Mouse (Mus musculus) spleen, postnatal 36 days (tissue): ENCODE measurements around the gene Misp.

ENCODE experiments used
- DNase-seq, 2 experiments: peaks; one replicate each; pipeline ENCODE4 v3.0.0; 2022; ENCODE audit warnings: low spot score in 2 of 2, mixed read lengths in 1 of 2

The Misp gene

DNA sequence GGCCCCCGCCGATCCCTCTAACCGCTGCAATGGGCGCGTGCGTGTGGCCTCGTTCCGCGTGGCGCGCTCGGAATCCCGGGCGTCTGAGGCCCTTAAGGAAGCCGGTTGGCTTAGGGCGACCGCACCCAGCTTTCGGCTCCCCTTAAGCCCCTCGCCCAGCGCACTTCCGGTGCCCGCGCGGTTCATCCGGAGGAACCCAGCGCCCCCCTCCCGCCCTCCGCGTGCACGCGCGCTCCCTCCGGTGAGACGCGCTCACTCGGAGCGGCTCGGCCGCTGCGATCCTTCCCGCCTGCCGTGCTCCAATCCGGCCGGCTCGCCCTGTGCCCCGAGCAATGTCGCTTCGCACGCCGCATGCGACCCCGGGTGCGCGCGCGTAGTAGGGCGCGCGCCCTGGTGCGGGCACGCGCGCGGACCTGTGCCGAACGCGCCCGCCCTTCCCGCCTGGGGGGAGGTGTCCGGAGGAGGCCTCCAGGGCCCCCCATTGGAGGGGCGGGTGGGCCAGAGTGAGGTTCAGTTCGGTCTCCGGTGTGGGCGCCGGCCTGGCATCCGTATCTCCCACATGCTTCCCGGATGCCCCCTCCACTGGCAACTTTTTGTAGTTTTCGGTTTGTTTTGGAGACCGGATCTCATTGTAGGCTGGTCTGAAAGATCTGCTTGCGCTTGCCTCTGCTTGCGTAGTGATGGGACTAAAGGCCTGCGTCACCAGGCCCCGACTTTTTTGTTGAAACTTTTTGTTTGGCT, 34.2 kb downstream of the Misp start:
- peak; percentile 74 to 77 for DNase-seq

DNA sequence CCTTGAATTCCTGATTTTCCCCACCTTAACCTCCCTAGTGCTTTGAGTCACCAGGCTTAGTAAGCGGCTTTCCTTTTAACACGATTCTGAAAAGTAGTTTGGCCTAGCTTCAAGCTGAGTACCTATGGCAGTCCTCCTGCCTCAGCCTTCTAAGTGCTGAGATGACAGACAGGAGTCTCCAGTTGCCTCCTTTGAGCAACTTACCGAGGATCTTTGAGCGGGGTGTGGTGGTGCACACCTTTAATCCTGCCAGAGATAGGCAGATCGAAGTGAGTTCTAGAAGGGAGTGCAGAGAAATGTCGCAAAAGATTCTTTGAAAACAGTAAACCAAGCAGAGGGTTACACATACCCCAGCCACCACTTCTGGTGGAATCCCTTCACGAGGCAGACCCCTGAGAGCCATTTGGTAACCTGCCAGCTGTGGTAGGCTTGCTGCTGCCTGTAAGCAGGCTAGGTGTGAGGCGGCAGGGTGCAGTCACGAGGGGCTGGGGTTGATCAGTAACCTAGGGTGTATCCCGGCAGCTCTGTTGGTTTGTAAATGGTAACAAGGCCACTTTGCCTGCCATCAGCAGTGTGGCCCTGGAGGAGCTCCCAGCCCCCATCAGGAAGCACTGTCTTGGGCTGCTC, 34.9 kb downstream of the Misp start:
- no peak for DNase-seq

DNA sequence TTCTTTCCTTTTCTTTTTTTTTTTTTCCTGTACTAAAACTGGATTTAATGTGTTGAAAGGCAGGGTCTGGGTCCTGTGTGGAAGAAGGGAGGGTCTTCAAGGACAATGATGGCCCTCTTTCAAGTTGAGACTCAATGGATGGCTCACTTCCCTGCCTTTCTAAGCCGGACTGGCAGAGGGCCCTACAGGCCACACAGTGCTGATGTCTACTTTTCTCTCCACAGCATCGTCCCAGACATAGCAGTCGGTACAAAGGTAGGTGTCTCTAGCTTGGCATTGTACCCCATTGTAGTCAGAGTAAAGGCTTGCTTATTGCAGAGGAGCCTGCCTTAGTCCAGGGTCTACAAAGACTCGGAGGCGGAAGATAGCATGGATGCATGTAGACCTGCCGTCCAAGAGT, 35.5 kb downstream of the Misp start:
- DNase-seq = no peak

DNA sequence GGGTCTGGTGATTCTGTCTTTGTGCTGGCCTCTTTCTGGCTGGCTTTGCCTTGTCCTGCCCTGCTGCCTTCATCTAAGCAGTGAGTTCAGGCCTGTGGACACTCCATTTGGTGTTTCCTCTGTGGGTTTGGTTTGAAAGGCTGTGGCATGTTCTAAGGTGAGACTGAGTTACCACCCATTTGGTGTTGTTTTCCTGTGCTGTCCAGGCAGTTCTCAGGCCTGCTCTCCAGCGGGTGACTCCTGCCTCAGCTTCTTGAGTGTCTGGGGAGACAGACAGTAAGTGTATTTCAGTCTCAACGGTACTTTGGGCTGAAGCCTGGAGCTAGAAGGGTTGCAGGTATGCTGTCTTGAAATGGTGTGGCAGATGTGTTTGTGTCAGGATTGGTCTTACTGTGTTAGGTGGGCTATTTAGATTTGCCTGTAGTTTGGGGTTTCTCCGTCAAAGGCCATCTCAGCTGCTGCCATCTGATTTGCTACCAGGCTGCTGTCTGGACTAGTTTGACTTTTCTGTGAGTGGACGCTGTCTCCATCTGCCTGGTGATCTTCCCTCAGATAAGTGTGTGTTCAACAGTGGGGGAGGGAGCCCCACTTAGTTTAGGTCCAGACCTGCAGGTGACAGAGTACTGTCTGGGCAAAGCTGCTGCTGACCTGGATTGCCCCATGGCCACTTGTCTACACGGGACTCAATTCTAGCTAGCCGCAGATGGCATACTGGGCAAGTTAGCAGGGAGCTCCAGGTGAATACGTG, 36.1 kb downstream of the Misp start:
- DNase-seq = no peak

DNA sequence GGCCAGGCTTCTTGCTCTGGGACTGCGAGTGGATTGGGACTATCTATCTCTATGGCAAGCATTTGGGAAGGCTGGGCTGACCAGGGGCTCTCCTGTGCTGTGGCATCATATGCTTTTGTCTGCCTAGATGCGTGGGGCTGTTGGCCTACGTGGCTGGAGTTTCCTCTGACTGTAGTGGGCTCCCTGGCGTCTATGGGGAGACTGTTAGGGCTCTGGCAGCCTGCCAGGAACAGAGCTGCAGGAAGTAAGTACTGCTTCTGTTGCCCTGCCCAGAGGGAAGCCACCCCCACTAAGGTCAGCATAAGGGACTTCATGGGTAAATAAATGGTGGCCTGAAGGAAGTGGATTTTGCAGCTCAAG, 36.6 kb downstream of the Misp start:
- peak; percentile 70 to 78 for DNase-seq

DNA sequence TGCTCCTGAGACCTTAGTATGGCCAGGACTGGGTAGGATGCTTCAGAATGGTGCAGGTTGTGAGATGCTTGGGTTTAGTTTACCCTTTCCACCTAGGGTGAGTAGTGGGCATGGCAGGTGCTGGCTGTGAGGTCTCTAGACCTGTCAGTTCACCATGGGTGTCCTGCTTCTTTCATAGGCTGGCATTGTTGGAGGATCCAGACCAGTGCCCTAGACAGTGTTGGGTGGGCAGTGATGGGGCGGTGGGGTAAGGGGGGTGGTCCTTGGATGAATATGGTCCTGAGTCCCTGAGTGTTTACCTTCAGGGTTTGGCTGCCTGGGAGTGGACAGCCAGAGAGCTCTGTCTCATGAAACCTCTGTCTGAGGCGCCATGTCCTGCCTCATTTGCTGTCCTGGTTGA, 37.1 kb downstream of the Misp start:
- no peak for DNase-seq

DNA sequence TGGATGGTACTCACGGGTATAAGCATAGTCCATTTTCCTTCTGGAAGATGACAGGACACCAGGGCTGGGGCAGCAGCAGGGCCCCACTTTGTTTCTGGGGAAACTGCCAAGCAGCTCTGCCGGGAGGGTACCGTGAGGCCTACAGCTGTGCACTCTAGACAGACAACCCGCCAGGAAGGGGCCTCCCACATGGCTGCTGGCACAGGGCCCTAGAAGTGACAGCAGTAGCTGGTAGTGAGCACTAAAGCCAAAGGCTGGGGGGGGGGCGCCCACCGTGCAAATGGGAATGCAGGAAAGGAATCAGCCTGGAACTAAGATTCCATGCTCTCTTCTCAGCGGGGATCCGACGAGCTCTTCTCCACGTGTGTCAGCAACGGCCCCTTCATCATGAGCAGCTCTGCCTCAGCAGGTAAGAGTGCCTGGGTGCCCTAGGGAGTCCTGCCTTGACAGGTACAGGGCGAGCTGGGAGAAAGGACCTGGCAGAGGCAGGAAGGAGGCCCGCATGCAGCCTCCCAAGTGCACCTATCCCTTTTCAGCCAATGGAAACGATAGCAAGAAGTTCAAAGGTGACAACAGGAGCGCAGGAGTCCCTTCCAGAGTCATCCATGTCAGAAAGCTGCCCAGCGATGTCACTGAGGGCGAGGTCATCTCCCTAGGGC, 37.8 kb downstream of the Misp start:
- no peak for DNase-seq

DNA sequence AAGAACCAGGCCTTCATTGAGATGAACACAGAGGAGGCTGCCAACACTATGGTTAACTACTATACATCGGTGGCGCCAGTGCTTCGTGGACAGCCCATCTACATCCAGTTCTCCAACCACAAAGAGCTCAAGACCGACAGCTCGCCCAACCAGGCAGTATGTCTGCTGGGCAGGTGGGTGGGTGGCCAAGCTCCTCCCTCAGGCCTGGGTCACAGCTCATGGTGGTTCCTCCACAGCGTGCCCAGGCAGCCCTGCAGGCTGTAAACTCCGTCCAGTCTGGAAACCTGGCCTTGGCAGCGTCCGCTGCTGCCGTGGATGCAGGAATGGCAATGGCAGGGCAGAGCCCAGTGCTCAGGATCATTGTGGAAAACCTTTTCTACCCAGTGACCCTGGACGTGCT, 38.3 kb downstream of the Misp start:
- DNase-seq = no peak

DNA sequence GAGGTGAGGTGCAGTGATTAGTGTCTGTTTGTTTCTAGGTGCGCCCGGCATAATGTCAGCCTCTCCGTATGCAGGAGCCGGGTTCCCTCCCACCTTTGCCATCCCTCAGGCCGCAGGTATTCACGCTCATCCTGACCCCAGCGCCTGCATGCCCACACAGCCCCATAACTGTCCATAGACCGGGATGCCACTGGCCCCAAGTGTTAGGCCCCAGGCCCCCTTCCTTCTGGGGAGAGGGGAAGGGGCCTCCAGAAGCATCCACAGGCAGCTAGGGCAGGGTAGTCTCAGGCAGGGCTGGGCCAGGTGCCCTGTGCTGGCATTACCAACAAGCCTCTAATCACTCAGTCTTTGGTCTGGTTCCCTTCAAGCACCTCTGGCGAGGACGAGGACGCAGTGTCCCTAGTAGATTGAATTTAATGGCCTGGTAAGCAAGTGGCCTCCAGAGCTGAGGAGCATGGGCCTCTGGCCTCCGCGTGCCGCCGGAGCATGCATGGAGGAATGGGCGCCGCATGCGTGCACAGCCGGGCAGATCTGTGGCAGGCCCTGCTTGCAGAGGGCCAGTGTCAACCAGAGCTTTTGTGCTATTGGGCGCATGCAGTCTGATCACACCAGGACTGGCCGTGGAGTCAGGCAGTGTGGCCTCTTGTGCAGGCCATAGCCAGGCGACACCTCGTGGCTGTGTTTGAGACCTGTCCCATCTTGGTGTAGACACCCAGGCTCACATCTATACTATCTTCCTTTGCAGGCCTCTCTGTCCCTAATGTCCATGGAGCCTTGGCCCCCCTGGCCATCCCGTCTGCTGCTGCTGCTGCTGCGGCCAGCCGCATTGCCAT, 39.5 kb downstream of the Misp start:
- DNase-seq = no peak

DNA sequence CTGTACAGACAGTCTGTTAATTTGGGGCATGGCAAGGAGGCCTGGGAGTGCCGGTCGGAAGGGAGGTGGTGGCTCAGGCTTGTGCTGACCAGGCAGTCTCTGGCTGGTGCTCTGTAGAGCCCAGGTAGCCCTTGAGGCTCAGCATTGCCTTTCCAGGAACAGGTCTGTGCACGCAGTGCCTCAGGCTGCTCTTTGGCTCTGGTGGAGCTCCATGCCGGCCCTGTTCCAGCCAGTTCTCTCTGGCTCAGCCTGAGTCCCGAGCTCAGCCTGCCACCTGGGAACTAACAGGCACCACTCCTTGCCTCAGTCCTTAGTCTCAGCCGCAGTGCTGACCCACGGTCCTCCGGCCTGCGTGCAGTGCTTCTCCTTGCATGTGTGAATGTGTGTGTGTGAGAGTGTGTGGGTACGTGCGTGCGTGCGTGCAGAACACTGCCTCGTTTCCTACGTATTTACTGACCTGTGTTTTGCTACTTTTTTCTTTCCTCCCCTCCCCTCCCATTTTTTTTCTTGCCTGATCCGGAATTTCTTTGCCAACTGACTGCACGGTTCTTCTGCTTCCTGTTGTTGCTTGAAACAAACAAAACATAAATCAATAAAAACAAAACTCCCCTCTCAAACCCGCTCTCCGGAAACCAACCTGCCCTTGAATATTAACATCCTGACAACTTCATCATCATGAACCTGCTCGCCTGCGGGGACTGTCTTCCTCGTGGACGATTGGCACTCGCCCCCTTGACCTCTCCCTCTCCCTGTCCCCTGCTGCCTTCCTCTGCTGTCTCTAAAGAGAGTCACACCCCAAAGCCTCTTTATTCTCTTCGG, 40.6 kb downstream of the Misp start:
- no peak for DNase-seq

DNA sequence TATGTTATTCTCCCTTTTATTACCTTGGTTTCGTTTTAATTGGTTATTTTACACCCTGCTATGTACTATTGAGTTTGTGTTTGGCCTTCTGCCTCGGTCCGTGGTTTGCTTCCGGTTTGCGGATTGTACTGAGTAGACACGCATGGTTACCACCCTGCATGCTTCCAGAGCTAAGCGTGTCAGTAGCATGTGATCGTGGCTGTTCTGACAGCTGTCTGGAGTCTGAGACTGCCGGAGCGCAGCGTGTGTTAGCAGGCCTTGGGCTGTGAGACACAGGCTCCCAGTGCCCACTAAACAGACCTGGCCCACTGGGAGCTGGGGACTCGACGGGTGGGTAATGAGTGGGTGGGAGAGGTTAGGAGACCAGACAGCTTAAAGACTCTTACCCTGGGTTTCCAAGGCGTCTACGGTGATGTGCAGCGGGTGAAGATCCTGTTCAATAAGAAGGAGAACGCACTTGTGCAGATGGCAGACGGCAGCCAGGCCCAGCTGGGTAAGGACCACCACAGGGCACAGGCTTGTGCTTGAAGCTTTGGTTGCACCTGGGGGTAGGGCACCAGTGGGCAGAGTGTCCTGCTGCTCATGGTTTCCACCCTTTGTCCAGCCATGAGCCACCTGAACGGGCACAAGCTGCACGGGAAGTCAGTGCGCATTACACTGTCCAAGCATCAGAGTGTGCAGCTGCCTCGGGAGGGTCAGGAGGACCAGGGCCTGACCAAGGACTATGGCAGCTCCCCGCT, 41.4 kb downstream of the Misp start:
- no peak for DNase-seq

DNA sequence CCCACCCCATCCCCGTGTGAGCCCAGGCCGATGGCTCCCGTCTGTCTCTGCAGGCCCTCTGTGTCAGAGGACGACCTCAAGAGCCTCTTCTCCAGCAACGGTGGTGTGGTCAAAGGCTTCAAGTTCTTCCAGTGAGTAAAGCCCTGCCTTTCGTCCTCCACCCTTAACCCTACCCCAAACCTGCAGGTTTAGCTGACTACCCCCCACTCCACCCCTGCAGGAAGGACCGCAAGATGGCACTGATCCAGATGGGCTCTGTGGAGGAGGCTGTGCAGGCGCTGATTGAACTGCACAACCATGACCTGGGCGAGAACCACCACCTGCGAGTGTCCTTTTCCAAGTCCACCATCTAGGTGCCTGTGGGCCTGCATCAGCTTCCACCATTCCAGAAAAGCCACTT, 42.1 kb downstream of the Misp start:
- no peak for DNase-seq

DNA sequence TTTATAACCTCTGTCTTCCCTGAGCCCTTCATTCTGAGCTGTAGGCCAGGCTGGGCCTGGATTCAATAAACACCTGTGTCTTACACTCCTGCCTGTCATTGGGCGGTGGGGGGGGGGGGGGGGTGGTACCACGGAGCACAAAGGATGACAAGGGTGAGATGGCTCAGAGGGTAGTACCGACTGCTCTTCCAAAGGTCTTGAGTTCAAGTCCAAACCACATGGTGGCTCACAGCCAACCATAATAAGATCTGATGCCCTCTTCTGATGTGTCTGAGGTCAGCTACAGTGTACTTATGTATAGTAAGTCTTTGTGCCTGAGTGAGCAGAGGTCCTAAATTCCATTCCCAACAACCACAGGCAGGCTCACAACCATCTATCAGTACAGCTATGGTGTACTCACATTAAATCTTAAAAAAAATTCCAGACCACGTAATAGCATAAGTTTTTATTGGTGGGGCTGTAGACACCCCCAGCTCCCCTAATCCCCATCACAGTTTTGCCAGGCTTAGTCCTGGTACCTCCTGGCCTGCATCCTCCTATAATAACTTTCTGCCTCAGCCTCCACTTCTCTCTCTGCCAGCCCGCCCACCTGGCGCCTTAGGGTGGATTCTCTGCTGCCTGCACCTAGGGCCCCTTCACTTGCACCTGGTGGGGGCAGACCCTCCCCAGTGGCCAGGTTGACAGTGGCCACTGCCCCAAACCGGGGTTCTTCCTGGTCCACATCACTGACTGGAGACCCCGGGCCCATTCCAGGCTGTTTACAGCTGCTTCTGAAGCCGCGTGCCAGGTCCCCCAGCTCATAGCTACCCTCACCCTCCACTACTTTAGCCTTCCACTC, 43.8 kb downstream of the Misp start:
- no peak for DNase-seq

DNA sequence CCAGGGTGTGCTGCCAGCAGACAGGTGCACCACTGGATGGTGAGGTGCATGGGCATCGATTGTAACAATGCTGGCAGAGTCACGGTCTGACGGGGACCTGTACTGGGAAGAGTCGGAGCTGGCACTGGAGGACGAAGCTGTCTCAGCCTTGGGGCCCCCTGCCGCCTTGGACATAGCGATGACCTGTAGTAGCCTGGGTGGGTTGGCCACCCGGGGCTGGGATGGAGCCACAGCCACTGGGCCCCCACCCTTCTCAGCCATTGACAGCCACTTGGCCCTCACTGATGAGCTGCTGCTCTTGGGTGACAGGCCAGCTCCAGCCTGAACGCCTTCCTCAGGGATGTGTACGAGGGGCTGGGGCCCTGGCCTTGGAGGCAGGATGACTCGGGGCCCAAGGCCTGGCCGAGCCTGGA, 44.4 kb downstream of the Misp start:
- DNase-seq = no peak

DNA sequence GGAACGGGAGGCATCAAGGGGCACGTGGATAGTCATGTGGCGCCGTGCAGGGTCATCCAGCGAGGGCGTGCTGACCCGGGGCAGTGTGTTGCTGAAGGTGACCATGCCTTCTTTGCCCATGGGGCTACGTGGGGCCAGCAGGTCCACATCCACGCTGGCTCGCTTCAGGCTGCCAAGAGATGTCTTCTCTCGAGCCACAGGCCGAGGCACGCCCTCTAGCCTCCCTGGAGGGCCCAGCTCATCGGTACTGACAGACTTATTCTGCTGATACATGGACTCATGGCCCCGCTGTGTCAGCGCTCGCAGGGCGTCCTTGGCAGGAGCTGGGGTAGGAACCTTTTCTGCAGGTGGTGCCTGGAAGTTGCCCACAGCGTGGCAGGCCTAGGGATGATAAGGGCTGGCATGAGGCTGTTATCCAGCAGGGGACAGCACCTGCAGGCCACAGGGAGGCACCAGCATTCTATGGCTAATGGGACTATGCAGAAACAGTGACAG, 45.1 kb downstream of the Misp start:
- no peak for DNase-seq

DNA sequence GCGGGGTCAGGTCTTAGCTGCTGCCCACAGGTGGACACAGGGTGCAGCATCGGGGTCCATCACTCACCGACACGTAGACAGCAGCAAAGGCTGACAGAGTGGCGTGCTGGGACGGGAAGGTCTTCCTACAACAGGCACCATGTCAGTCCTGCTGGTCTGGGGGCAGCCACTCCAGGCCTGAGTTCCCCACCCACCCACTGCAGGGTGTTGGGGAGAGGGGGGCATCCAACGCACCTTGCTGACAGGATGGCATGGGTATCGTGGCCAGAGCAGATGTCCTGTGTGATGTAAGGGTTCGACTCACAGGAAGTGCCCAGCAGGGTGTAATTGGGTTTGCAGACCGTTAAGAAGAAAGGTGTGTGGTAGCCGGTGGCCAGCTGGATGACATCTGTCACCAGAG, 45.8 kb downstream of the Misp start:
- no peak for DNase-seq

DNA sequence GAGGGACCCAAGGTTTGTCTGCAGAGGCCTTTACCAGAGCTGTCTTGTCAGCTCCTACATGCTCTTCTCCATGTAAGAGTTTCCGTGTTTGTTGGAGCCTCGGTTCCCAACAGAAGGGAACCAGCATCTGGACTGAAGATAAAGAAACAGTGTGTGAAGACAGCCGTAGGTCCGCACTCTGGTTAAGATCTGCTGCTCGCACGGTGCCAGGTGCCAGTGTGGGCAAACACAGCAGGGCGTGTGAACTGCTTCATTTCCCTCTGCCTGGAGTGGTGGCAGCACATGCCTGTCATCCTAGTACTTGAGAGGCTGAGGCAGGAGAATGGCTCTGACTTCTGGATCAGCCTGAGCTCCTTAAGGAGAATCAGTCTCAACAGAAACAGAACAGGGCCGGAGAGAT, 51.1 kb downstream of the Misp start:
- DNase-seq = no peak

DNA sequence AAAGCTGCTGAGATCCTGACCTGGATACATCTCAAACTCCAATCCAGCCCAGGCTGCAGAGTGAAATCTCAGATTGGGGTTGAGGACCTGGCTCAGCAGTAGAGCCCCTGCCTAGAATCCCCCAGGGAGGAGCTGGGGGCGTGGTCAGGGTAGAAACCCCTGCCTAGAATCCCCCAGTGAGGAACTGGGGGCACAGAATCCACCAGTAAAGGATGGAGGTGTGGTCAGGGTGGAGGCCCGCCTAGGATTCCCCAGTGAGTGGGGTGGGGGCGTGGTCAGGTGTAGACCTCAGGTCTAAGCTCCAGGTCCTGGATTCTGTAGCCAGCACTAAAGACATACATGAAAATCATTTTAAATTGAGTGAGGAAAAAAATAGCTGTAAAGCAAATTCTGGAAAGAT, 52.1 kb downstream of the Misp start:
- DNase-seq = no peak

DNA sequence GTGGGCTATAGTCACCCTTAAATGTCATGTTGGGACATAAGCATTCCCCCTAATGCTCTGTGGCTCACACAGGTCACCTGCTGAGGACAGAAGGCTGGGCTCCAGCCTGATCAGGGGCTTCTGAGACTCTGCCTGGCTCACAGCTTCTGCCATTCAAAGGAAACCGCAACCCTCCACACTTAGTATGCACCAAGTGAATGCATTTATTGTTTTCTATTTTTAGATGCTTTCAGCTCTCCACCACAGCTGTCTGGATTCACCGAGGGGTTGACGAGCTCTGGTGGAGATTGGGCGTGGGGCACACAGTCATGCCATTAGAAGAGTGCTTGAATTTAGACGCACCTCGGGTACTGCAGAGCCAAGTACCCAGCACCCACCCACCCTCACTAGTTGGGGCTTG, 52.5 kb downstream of the Misp start:
- DNase-seq = no peak
